Mouse (Mus musculus) heart, embryonic 10.5 days (tissue): Measurements from ENCODE around the gene BC034090. TPM values are rescaled to one million over a fixed set of nuclear protein-coding genes. Genes with fewer than 3 reads are reported as not detected.
"Not testable (repeated sequence)": the region's sequence is repeated elsewhere in the genome, so short reads cannot be mapped to it uniquely, and the experiment has no call there.

Source experiments
- DNase-seq: peaks from one replicate; pipeline ENCODE4 v3.0.0-alpha.2; 2017; ENCODE audit warnings: low spot score
- H3K27ac ChIP-seq: fragments of 300-500 bp; sonication (generic); 2 replicates; pipeline ENCODE4 v1.5.1; 2016; ENCODE audit warnings: mild to moderate bottlenecking
- H3K27me3 ChIP-seq: fragments of 300-500 bp; sonication (generic); 2 replicates; pipeline ENCODE4 v1.6.1; 2016; ENCODE audit warnings: mild to moderate bottlenecking; ENCODE audit not compliant: poor library complexity, insufficient read depth, severe bottlenecking
- H3K36me3 ChIP-seq: fragments of 300-500 bp; sonication (generic); 2 replicates; pipeline ENCODE4 v1.6.1; 2016; ENCODE audit warnings: mild to moderate bottlenecking, moderate library complexity
- H3K4me1 ChIP-seq: fragments of 300-500 bp; sonication (generic); 2 replicates; pipeline ENCODE4 v1.6.1; 2016; ENCODE audit warnings: mild to moderate bottlenecking
- H3K4me3 ChIP-seq: fragments of 300-500 bp; sonication (generic); 2 replicates; pipeline ENCODE4 v1.5.1; 2016; ENCODE audit warnings: mild to moderate bottlenecking, moderate library complexity
- H3K9me3 ChIP-seq: fragments of 300-500 bp; sonication (generic); 2 replicates; pipeline ENCODE4 v1.6.1; 2016; ENCODE audit warnings: mild to moderate bottlenecking, moderate library complexity
- WGBS: fragments of 180-500 bp; shearing (Covaris S2); methylation state at CpG from one replicate; pipeline ENCODE4 v1.1.7; 2016; 5-methylcytosine and 5-hydroxymethylcytosine counted together
- polyA plus RNA-seq: library from polyadenylated mRNA; unstranded; fragments of >200 nt; fragmentation: Nextera tagmentation; extraction: Ambion mirVana; gene quantifications from 2 replicates; pipeline ENCODE4 v1.2.1, GENCODE M21; 2016

The BC034090 gene
- polyA plus RNA-seq, 1 experiment from 2014 or later: 6.0 TPM

DNA sequence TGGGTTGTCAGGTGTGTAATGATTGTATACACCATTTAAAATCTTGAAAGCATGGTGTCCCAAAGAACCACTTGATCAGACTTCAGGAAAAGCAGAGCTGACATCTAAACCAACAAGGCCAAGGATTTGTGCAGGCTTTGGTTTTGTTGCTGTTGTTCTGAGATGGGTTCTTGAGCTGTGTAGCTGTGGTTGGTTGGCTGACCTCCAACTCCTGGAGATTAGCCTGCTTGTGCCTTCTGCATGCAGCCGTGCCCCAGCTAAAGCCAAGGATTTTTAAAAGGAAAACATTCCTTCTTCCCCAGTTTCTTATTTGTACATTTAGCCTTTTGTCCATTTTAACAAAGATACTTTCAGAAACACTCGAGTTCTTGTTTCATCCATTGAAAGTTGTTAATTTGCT lies 52.6 kb downstream of the BC034090 start:
- Histone ChIP-seq H3K4me1 (peaks cover 4% of the 10 kb centered on the region; the same call in 1 of the 2 replicates), H3K36me3 (peaks cover 64% of the 10 kb centered on the region), H3K27ac (no peak overlapping the region), H3K9me3 (no peaks in the 10 kb centered on the region), H3K27me3 (no peaks in the 10 kb centered on the region), H3K4me3 (no peak overlapping the region)
- WGBS: 80% methylated on average over 2 of the region's 2 CpGs
- DNase-seq: no peak

DNA sequence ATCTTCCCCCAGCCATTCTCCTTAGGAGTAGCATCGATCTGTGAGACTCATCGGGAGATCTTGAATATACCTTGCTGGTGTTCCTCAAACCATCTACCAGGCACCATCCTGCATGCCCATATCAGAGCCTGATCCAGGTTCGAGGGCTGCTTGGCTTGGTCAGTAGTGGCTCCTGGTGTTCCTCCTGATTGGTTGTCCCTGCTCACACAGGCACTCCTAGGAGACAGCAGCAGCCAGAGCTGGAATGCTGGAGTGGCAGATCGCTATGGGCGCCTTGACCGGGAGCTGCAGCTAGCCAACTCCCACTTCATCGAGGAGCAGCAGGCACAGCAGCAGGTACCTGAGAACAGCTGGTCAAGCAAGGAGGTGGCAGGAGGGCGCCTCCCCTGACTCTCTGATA lies 53.0 kb downstream of the BC034090 start:
- peaks cover 4% of the 10 kb centered on the region; the same call in 1 of the 2 replicates for H3K4me1 ChIP-seq
- DNase-seq: no peak
- H3K9me3 ChIP-seq: no peaks in the 10 kb centered on the region
- no peaks in the 10 kb centered on the region for H3K27me3 ChIP-seq
- 83% methylated on average over 8 of the region's 8 CpGs for WGBS
- no peak overlapping the region for H3K4me3 ChIP-seq
- peaks cover 64% of the 10 kb centered on the region for H3K36me3 ChIP-seq
- H3K27ac ChIP-seq: no peak overlapping the region

DNA sequence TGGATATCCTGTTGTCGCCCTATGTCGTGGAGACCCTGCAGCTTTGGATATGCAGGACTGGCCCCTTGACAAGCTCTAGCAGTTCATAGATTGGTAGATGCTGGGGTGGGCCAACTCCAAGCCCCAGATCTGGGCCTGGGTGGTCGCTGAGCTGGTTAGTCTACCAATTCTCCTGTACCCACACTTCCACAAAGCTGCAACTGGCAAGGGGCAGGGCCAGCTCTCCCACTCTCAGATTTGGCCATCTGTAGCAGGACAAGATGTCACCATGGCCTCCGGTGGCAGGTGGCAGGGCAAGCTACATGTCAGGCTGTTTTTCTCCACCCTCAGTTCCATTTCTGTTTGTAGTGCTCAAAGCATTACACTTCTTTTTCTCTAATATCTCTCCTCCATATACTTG lies 55.6 kb downstream of the BC034090 start:
- no peaks in the 10 kb centered on the region for H3K9me3 ChIP-seq
- 91% methylated on average over 4 of the region's 4 CpGs for WGBS
- H3K27ac ChIP-seq: no peak overlapping the region
- H3K36me3 ChIP-seq: peaks cover 51% of the 10 kb centered on the region
- DNase-seq: no peak
- no peaks in the 10 kb centered on the region for H3K27me3 ChIP-seq
- no peak overlapping the region for H3K4me3 ChIP-seq
- peaks cover 4% of the 10 kb centered on the region; the same call in 1 of the 2 replicates for H3K4me1 ChIP-seq

DNA sequence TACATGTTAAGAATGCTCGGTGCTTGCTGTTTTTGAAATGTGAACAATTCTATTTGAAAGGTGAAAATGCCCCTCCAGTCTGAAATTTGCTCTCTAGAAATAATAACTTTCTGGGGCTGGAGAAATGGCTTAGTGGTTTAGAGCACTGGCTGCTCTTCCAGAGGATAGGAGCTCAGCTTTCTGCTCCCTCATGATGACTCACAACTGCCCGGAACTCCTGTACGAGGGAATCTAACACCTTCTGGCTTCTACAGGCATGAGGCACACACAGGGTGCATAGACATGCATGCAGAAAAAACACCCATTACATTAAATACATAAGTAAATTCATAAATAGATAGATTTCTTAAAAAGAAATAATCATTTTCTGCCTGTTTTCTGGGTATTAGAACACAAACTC lies 60.1 kb downstream of the BC034090 start:
- Histone ChIP-seq H3K27me3 (no peaks in the 10 kb centered on the region), H3K36me3 (peaks cover 45% of the 10 kb centered on the region), H3K27ac (no peak overlapping the region), H3K4me1 (0 out of 2 replicates have a peak, but pooled peaks cover 3% of the 10 kb centered on the region), H3K9me3 (no peaks in the 10 kb centered on the region), H3K4me3 (no peak overlapping the region)
- DNase-seq: no peak
- 77% methylated on average over 3 of the region's 3 CpGs for WGBS

DNA sequence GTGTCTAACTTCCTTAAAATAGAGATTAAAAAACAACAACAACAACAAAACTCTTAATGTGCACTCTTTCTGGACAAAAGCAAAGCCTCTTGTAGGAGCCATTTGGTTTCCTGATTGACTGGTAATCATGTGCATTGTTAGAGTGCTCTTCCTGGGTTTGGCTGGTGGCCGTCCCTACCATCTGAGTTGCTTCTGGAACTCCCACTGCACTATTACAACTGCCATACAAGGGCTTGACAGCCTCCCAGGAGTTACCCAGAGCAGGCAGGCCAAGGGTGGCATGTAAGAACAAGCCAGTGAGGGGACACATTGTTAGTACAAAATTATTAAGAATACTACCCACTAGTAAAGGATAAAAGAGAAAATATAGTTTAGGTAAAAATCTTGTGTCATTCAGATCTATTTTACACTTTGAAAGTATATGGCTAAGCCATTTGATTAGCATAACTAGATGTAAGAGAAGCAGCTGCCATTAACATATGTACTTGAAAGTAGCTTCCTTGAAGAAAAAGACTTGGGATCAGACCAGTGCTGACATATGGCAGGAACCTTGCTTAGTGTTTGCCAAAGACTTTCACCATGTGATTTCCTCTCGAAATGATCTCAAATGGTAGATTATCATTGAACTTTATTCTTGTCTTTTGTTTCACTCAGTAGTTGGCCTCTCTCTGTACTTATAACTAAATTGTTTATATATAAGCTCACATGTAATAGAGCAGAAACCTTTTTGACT lies 65.9 kb downstream of the BC034090 start:
- WGBS: 79% methylated on average over 2 of the region's 2 CpGs
- H3K9me3 ChIP-seq: no peaks in the 10 kb centered on the region

DNA sequence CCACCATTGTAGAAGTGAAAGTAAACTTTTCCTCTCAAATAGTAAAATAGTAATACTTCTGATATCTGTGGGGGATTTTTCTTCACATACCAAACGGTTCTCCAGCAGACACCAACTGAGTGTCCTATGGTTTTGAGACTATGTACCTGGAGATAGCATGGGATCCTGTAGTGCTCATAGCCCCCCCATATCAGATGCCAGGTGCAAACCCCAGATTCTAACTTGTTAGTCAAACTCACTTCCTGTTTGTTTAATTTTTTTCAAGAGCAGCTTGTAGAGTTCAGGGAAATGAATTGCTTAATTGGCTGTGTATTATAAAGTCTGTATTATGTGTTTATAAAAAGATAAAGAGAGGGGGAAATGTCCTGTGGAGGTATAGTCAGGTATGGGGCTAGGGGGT lies 69.8 kb downstream of the BC034090 start:
- Histone ChIP-seq H3K27ac (no peak overlapping the region), H3K9me3 (no peaks in the 10 kb centered on the region), H3K36me3 (peaks cover 50% of the 10 kb centered on the region), H3K4me1 (peaks cover 10% of the 10 kb centered on the region; the same call in 1 of the 2 replicates), H3K4me3 (no peak overlapping the region), H3K27me3 (no peaks in the 10 kb centered on the region)
- DNase-seq: no peak
- WGBS: 88% methylated on average over 1 of the region's 1 CpGs

More for the DNA sequence above, 65.9 kb downstream of the BC034090 start:
- H3K4me1 ChIP-seq: 0 out of 2 replicates have a peak, but pooled peaks cover 3% of the 10 kb centered on the region
- DNase-seq: no peak
- H3K4me3 ChIP-seq: no peak overlapping the region
- H3K27ac ChIP-seq: no peak overlapping the region
- no peaks in the 10 kb centered on the region for H3K27me3 ChIP-seq
- peaks cover 70% of the 10 kb centered on the region for H3K36me3 ChIP-seq

DNA sequence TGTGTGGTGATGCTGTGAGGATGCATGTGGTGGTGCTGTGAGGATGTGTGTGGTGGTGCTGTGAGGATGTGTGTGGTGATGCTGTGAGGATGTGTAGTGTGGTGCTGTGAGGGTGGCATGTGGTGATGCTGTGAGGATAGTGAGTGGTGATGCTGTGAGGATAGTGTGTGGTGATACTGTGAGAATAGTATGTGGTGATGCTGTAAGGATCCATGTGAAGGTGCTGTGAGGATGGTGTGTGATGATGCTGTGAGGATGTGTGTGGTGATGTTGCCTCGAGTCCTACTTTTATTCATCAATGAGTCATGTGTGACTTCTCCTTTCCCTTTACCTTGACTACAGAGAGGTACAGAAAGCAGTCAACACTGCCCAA lies 70.6 kb downstream of the BC034090 start:
- WGBS: 91% methylated on average over 1 of the region's 1 CpGs
- H3K36me3 ChIP-seq: peaks cover 42% of the 10 kb centered on the region
- not testable (repeated sequence) for H3K4me1 ChIP-seq, H3K4me3 ChIP-seq, H3K27me3 ChIP-seq, H3K27ac ChIP-seq, DNase-seq, H3K9me3 ChIP-seq

DNA sequence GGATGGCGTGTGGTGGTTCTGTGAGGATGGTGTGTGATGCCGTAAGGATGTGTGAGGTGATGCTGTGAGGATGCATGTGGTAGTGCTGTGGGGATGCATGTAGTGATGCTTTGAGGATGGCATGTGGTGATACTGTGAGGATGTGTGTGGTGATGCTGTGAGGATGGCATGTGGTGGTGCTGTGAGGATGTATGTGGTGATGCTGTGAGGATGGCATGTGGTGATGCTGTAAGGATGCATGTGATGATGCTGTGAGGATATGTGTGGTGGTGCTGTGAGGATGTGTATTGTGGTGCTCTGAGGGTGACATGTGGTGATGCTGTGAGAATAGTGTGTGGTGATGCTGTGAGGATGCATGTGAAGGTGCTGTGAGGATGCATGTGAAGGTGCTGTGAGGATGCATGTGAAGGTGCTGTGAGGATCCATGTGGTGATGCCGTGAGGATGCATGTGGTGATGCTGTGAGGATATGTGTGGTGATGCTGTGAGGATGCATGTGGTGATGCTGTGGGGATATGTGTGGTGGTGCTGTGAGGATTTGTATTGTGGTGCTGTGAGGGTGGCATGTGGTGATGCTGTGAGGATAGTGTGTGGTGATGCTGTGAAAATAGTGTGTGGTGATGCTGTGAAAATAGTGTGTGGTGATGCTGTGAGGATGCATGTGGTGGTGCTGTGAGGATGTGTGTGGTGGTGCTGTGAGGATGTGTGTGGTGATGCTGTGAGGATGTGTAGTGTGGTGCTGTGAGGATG lies 71.2 kb downstream of the BC034090 start:
- DNase-seq: no peak
- Histone ChIP-seq H3K36me3 (peaks cover 38% of the 10 kb centered on the region), H3K9me3 (no peaks in the 10 kb centered on the region), H3K27me3 (no peaks in the 10 kb centered on the region), H3K27ac (no peak overlapping the region), H3K4me3 (no peak overlapping the region), H3K4me1 (peaks cover 14% of the 10 kb centered on the region)
- 88% methylated on average over 3 of the region's 3 CpGs for WGBS

DNA sequence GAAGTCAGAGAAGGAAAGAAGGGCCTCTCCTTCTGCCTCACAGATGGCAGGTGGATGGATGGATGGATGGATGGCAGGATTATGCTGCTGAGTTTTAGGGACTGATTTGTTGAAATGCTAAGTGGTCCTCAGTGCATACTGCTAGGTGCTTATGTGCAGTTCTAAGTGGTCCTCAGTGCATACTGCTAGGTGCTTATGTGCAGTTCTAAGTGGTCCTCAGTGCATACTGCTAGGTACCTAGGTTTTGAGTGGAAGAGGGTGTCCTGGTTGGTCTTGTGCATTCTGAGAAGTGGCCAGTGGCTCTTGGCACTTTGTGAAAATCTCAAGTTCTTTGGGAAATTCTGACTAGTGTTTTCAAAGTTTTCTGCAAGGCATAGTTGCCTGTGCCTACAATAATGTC lies 74.3 kb downstream of the BC034090 start:
- Histone ChIP-seq H3K9me3 (no peaks in the 10 kb centered on the region), H3K4me1 (peaks cover 27% of the 10 kb centered on the region), H3K27me3 (no peaks in the 10 kb centered on the region), H3K4me3 (no peak overlapping the region), H3K27ac (no peak overlapping the region), H3K36me3 (peaks cover 11% of the 10 kb centered on the region; the same call in 1 of the 2 replicates)
- no peak for DNase-seq

DNA sequence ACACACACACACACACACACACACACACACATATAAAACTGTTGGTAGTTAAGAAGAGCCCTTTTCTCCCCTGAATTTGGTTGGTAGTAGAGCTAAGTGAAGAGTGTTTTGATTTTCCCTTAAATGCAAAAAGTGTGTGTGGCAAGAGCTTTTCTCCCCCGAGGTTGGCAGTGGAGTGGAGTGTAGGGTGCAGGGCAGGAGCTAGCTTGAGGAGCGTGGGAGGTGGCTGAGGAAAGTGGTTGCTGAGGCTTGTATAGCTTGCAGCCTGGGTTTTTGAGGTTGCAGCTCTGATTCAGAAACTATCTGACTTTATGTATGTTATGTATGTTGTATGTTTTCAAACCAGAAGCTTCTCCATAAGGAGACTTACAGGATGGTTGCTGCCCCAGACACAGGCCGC lies 76.8 kb downstream of the BC034090 start:
- peaks cover 39% of the 10 kb centered on the region for H3K4me1 ChIP-seq
- no peaks in the 10 kb centered on the region for H3K27me3 ChIP-seq
- no peak for DNase-seq
- no peak overlapping the region for H3K4me3 ChIP-seq
- no peaks in the 10 kb centered on the region for H3K9me3 ChIP-seq
- H3K27ac ChIP-seq: no peak overlapping the region
- no peaks in the 10 kb centered on the region for H3K36me3 ChIP-seq
- whole genome bisulfite sequencing: 85% methylated on average over 3 of the region's 3 CpGs

Other genes starting within 250 kb of the BC034090 start
- gene Ier5, start 144.8 kb downstream of the BC034090 start, polyA plus RNA-seq: 3.4 and 8.6 TPM in 2 replicates
- gene Mr1, start 97.6 kb downstream of the BC034090 start, polyA plus RNA-seq: 1.3 and 1.6 TPM in 2 replicates
- gene Stx6, start 85.7 kb downstream of the BC034090 start, polyA plus RNA-seq: 56.0 and 66.9 TPM in 2 replicates
- 8.6 and 9.6 TPM in 2 replicates for gene Xpr1, start 173.0 kb upstream of the BC034090 start, polyA plus RNA-seq